Comparison of ENCODE assay signal across 16 mouse cellular contexts in the genomic region with DNA sequence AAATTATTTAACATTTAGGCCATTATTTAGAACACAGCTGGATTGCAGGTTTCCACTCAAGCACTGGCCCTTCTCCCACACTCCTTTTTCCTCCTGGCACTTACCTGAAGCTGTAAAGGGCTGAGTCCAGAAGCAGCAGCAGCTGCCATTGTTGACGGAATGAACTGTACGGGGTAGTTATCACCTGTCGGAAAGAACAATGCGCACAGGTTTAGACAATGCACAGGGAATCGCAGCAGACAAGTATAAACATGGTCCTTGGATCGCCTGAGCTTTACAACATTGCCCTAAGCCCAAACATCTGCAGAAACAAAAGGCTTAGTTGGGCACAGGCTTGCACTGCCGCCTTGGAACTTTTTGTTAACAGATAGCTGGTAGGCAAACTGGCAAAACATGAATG.
"Had no signal": no experiment of that assay in that cellular context is flagged by ENCODE, and none has a peak within 500 bp of the region (broad histone marks: within the 10 kb centered on the region; RNA-seq: fewer than 3 reads in every experiment).

No protein-coding gene starts in this region.

- H3K4me2 ChIP-seq: limb, embryonic 13.5 days; liver, embryonic 11.5 days; lung, embryonic 14.5 days; midbrain, embryonic 11.5 days; midbrain, embryonic 15.5 days; neural tube, embryonic 12.5 days; stomach, embryonic 15.5 days had no signal

- H3K27ac ChIP-seq: kidney, postnatal 0 days; layer of hippocampus, adult 2 months; limb, embryonic 13.5 days; macrophage; midbrain, embryonic 15.5 days; neural tube, embryonic 12.5 days had no signal

- H3K36me3 ChIP-seq: limb, embryonic 13.5 days; midbrain, embryonic 15.5 days; neural tube, embryonic 12.5 days; stomach, embryonic 15.5 days had no signal

- DNase-seq: kidney, adult 11 months; left cerebral cortex, postnatal 4 days; lung, embryonic 14.5 days; lung, postnatal 14 days; right cerebral cortex, postnatal 14 days; thymus, postnatal 14 days had no signal

- H3K27me3 ChIP-seq: limb, embryonic 13.5 days; megakaryocyte, embryonic 14.5 days; midbrain, embryonic 15.5 days; neural tube, embryonic 12.5 days; stomach, embryonic 15.5 days had no signal

- H3K4me1 ChIP-seq: limb, embryonic 13.5 days; stomach, embryonic 15.5 days had no signal

- H3K9me3 ChIP-seq: limb, embryonic 13.5 days; megakaryocyte, embryonic 14.5 days; midbrain, embryonic 15.5 days; neural tube, embryonic 12.5 days; stomach, embryonic 15.5 days had no signal

- H3K4me3 ChIP-seq: layer of hippocampus, adult 2 months; limb, embryonic 13.5 days; megakaryocyte, embryonic 14.5 days; midbrain, embryonic 15.5 days; neural tube, embryonic 12.5 days; stomach, embryonic 15.5 days had no signal

- ATAC-seq: midbrain, embryonic 15.5 days had no signal

- H3K9ac ChIP-seq: limb, embryonic 13.5 days; lung, embryonic 14.5 days; midbrain, embryonic 15.5 days; neural tube, embryonic 12.5 days; stomach, embryonic 15.5 days had no signal
